Mouse (Mus musculus): Measurements from ENCODE around the gene Zfp566.

- TF ChIP-seq POLR2A (IDR thresholded peaks at IDR 0.05; ENCODE audit: borderline replicate concordance, low read depth, low read length) = no peak
- TF ChIP-seq CTCF (IDR thresholded peaks at IDR 0.05; ENCODE audit: low read depth, low read length) = no peak
Observed at GRCm38 (mm10) chr7:30116076-30116475, 25.7 kb upstream of the Zfp566 start.

Data from bone marrow macrophage, adult 2 months (primary cell).